Mouse (Mus musculus): ENCODE data around the gene Ctbp2.

Gene Ctbp2

GRCm38 (mm10) chr7:133005772-133006171, 118.4 kb downstream of the Ctbp2 start:
- no peak for DNase-seq (ENCODE audit: low spot score)

GRCm38 (mm10) chr7:133003421-133003820, 120.7 kb downstream of the Ctbp2 start:
- peak; percentile 49 for DNase-seq (ENCODE audit: low spot score)

- DNase-seq (ENCODE audit: low spot score), result no peak
These were observed 121.9 kb downstream of the Ctbp2 start for GRCm38 (mm10) chr7:133002271-133002670.

- DNase-seq (ENCODE audit: low spot score), result no peak
These were observed 122.8 kb downstream of the Ctbp2 start for GRCm38 (mm10) chr7:133001388-133001787.

- no peak for DNase-seq (ENCODE audit: low spot score)
These were observed 125.1 kb downstream of the Ctbp2 start for GRCm38 (mm10) chr7:132999061-132999460.

GRCm38 (mm10) chr7:132998639-132999038, 125.5 kb downstream of the Ctbp2 start:
- no peak for DNase-seq (ENCODE audit: low spot score)

GRCm38 (mm10) chr7:132996391-132996790, 127.8 kb downstream of the Ctbp2 start:
- DNase-seq (ENCODE audit: low spot score), result no peak

GRCm38 (mm10) chr7:132994628-132995191, 129.4 kb downstream of the Ctbp2 start:
- DNase-seq (ENCODE audit: low spot score), result no peak

- no peak for DNase-seq (ENCODE audit: low spot score)
These were observed 130.0 kb downstream of the Ctbp2 start for GRCm38 (mm10) chr7:132994120-132994519.

- no peak for DNase-seq (ENCODE audit: low spot score)
These were observed 131.1 kb downstream of the Ctbp2 start for GRCm38 (mm10) chr7:132992967-132993615.

- no peak for DNase-seq (ENCODE audit: low spot score)
These were observed 132.8 kb downstream of the Ctbp2 start for GRCm38 (mm10) chr7:132991240-132991900.

GRCm38 (mm10) chr7:132989839-132990238, 134.3 kb downstream of the Ctbp2 start:
- no peak for DNase-seq (ENCODE audit: low spot score)

GRCm38 (mm10) chr7:132982639-132983038, 141.5 kb downstream of the Ctbp2 start:
- no peak for DNase-seq (ENCODE audit: low spot score)

- DNase-seq (ENCODE audit: low spot score), result no peak
These were observed 146.2 kb downstream of the Ctbp2 start for GRCm38 (mm10) chr7:132977981-132978380.

- DNase-seq (ENCODE audit: low spot score), result no peak
These were observed 148.1 kb downstream of the Ctbp2 start for GRCm38 (mm10) chr7:132976079-132976478.

GRCm38 (mm10) chr7:132972079-132972478, 152.1 kb downstream of the Ctbp2 start:
- no peak for DNase-seq (ENCODE audit: low spot score)

GRCm38 (mm10) chr7:132965707-132966106, 158.4 kb downstream of the Ctbp2 start:
- DNase-seq (ENCODE audit: low spot score), result no peak

- no peak for DNase-seq (ENCODE audit: low spot score)
These were observed 159.8 kb downstream of the Ctbp2 start for GRCm38 (mm10) chr7:132964395-132964794.

GRCm38 (mm10) chr7:132950613-132951012, 173.5 kb downstream of the Ctbp2 start:
- DNase-seq (ENCODE audit: low spot score), result no peak

GRCm38 (mm10) chr7:132949968-132950367, 174.2 kb downstream of the Ctbp2 start:
- DNase-seq (ENCODE audit: low spot score), result no peak

GRCm38 (mm10) chr7:132940569-132940968, 183.6 kb downstream of the Ctbp2 start:
- DNase-seq (ENCODE audit: low spot score), result no peak

GRCm38 (mm10) chr7:132939118-132939517, 185.0 kb downstream of the Ctbp2 start:
- DNase-seq (ENCODE audit: low spot score), result no peak

Data from ovary, adult 18-20 months (tissue).